Mouse (Mus musculus) limb, embryonic 14.5 days (tissue): Measurements from ENCODE around the gene Rras. TPM values are rescaled to one million over a fixed set of nuclear protein-coding genes. Genes with fewer than 3 reads are reported as not detected.
A peak's percentile ranks its signal among the peaks of the same experiment; 100 is the strongest.

ENCODE experiments used
- ATAC-seq: fragments of 200-750 bp; cut with Nextera tagmentation; 2 replicates; pipeline ENCODE4 v1.8.0; 2017; ENCODE audit warnings: low read depth, moderate number of reproducible peaks, moderate TSS enrichment; ENCODE audit not compliant: low FRiP score
- DNase-seq: peaks from one replicate; pipeline ENCODE4 v3.0.0-alpha.2; 2015; ENCODE audit warnings: low spot score
- H3K27ac ChIP-seq: fragments of 300-500 bp; sonication (generic); replicated peaks from 2 replicates; pipeline ENCODE4 v1.5.1; 2014; ENCODE audit warnings: low read depth, mild to moderate bottlenecking, low read length, moderate library complexity, mixed read lengths
- H3K27me3 ChIP-seq: fragments of 300-500 bp; sonication (generic); 2 replicates; pipeline ENCODE4 v1.6.1; 2014; ENCODE audit warnings: low read length, mixed read lengths; ENCODE audit not compliant: control insufficient read depth, insufficient read depth
- H3K36me3 ChIP-seq: fragments of 300-500 bp; sonication (generic); 2 replicates; pipeline ENCODE4 v1.6.1; 2014; ENCODE audit warnings: mild to moderate bottlenecking, low read length, moderate library complexity, mixed read lengths; ENCODE audit not compliant: control insufficient read depth, insufficient read depth
- H3K4me1 ChIP-seq: fragments of 300-500 bp; sonication (generic); 2 replicates; pipeline ENCODE4 v1.6.1; 2014; ENCODE audit warnings: antibody characterized with exemption, low read length, mixed read lengths; ENCODE audit not compliant: control insufficient read depth, insufficient read depth
- H3K4me2 ChIP-seq: fragments of 300-500 bp; sonication (generic); replicated peaks from 2 replicates; pipeline ENCODE4 v1.6.1; 2014; ENCODE audit warnings: low read depth, mild to moderate bottlenecking, low read length, moderate library complexity; ENCODE audit not compliant: severe bottlenecking
- H3K4me3 ChIP-seq: fragments of 300-500 bp; sonication (generic); replicated peaks from 2 replicates; pipeline ENCODE4 v1.5.1; 2014; ENCODE audit warnings: low read length
- H3K9ac ChIP-seq: fragments of 300-500 bp; sonication (generic); 2 replicates; pipeline ENCODE4 v1.6.1; 2014; ENCODE audit warnings: mild to moderate bottlenecking, low read depth, low read length, moderate library complexity; ENCODE audit not compliant: severe bottlenecking
- H3K9me3 ChIP-seq: fragments of 300-500 bp; sonication (generic); 2 replicates; pipeline ENCODE4 v1.6.1; 2016; ENCODE audit warnings: low read length; ENCODE audit not compliant: control insufficient read depth
- POLR2A ChIP-seq: fragments of 200-500 bp; IDR thresholded peaks from 2 replicates; pipeline ENCODE4 v1.8.0; 2012; ENCODE audit warnings: inconsistent platforms, mild to moderate bottlenecking, moderate library complexity, borderline replicate concordance; ENCODE audit not compliant: insufficient read depth, insufficient read length; ENCODE audit errors: extremely low read depth
- WGBS: fragments of 180-500 bp; shearing (Covaris S2); extraction: QIAGEN DNeasy Blood & Tissue Kit; methylation state at CpG from one replicate; pipeline ENCODE4 v1.1.7; 2014; 5-methylcytosine and 5-hydroxymethylcytosine counted together
- polyA plus RNA-seq, 2 experiments: library from polyadenylated mRNA; depleted of rRNA in 1 of 2; stranded (reverse) in 1 of 2; unstranded in 1 of 2; fragments of >200 nt; fragmentation: Nextera tagmentation in 1 of 2; extraction: Ambion mirVana in 1 of 2; gene quantifications; 2 replicates each; pipeline versions ENCODE4 v1.2.1 to v1.2.3; 2012 to 2014

Rras gene
- polyA plus RNA-seq, 2 experiments, result 42.8 to 53.8 TPM

- no peak for TF ChIP-seq POLR2A
- H3K4me3 ChIP-seq, result peak overlapping the region; percentile 92
- ATAC-seq (no peak), DNase-seq (peak; percentile 18)
- no peaks in the 10 kb centered on the region for H3K27me3 ChIP-seq
- peaks cover 7% of the 10 kb centered on the region; the same call in 1 of the 2 replicates for H3K4me1 ChIP-seq
- H3K36me3 ChIP-seq, result peaks cover 35% of the 10 kb centered on the region
- WGBS, result 3% methylated on average over 35 of the region's 38 CpGs
- no peaks in the 10 kb centered on the region for H3K9me3 ChIP-seq
- peak overlapping the region; percentile 98 for H3K27ac ChIP-seq
- peak overlapping the region; percentile 96 for H3K4me2 ChIP-seq
- peak overlapping the region; percentile 90 for H3K9ac ChIP-seq
These were observed 34.6 kb downstream of the Rras start for GRCm38 (mm10) chr7:45052181-45052861.

GRCm38 (mm10) chr7:45052862-45053116 lies 35.0 kb downstream of the Rras start, which contains the start of gene Prr12:
Prr12 (minus strand) TSS chr7:45052881.
- Histone ChIP-seq H3K27me3 (no peaks in the 10 kb centered on the region), H3K9ac (peak within 1 kb of the TSS; percentile 90), H3K4me1 (peaks cover 7% of the 10 kb centered on the region; the same call in 1 of the 2 replicates), H3K4me2 (peak within 1 kb of the TSS; percentile 96), H3K4me3 (peak within 1 kb of the TSS; percentile 92), H3K36me3 (peaks cover 30% of the 10 kb centered on the region), H3K27ac (peak within 1 kb of the TSS; percentile 98), H3K9me3 (no peaks in the 10 kb centered on the region)
- TF ChIP-seq POLR2A, result no peak
- 0% methylated on average over 8 of the region's 18 CpGs for WGBS
- ATAC-seq, result peak; percentile 10; the same call in 1 of the 2 replicates
- peak; percentile 69 for DNase-seq

DNA sequence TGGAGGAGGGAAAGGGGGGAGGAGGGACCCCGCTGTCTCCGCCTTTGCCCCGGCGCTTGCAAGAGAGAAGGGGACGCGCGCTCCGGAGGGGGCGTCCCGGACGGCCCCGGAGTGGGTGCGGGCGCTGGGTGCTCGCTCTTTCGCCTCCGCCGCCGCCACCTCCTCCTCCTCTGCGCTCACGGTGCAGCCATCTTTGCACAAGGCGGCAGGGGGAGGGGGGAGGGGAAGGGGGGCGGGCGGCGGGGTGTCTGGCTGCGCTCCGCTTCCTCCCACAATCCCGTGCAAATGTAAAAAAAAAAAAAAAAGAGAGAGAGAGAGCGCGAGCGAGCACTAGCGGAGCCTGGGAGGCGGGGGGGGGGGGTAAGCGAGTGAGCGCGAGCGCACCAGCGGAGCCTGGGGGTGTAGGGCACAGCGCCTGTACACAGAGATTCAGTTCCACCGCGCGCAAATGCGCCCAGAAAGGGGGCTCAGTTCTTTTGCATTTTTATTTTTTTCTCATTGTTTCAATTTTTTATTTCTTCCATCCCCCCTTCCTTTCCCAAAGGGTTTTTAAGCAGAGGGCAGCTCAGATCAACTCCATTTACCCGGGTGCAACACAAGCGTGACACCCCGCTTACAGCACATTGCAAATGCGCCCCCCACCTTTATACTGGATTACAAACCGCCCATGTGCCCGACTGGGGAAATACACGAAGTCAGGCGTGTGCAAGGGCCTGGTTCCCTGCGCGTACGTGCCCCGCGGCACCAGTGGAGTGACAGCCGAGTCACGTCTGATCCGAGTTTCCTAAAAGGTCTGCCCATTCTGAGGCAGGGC lies 35.6 kb downstream of the Rras start:
- H3K4me3 ChIP-seq, result peak overlapping the region; percentile 92
- peaks cover 7% of the 10 kb centered on the region; the same call in 1 of the 2 replicates for H3K4me1 ChIP-seq
- H3K9me3 ChIP-seq, result no peaks in the 10 kb centered on the region
- H3K27ac ChIP-seq, result peak overlapping the region; percentile 98
- H3K9ac ChIP-seq, result peak overlapping the region; percentile 90
- H3K4me2 ChIP-seq, result peak overlapping the region; percentile 96
- peak; percentile 51 for ATAC-seq
- TF ChIP-seq POLR2A, result no peak
- peaks cover 25% of the 10 kb centered on the region for H3K36me3 ChIP-seq
- DNase-seq, result peak; percentile 85
- under 1% methylated on average over 33 of the region's 59 CpGs for WGBS
- no peaks in the 10 kb centered on the region for H3K27me3 ChIP-seq

- WGBS, result under 1% methylated on average over 33 of the region's 33 CpGs
- ATAC-seq (peak; percentile 94), DNase-seq (peak; percentile 98)
- H3K9ac ChIP-seq, result peak overlapping the region; percentile 90
- peak overlapping the region; percentile 98 for H3K27ac ChIP-seq
- H3K36me3 ChIP-seq, result peaks cover 18% of the 10 kb centered on the region
- peak; percentile 79; the same call in 1 of the 2 replicates for TF ChIP-seq POLR2A
- no peaks in the 10 kb centered on the region for H3K9me3 ChIP-seq
- peaks cover 7% of the 10 kb centered on the region; the same call in 1 of the 2 replicates for H3K4me1 ChIP-seq
- peak overlapping the region; percentile 96 for H3K4me2 ChIP-seq
- no peaks in the 10 kb centered on the region for H3K27me3 ChIP-seq
- H3K4me3 ChIP-seq, result peak overlapping the region; percentile 92
These were observed 36.3 kb downstream of the Rras start for GRCm38 (mm10) chr7:45053931-45054510.

DNA sequence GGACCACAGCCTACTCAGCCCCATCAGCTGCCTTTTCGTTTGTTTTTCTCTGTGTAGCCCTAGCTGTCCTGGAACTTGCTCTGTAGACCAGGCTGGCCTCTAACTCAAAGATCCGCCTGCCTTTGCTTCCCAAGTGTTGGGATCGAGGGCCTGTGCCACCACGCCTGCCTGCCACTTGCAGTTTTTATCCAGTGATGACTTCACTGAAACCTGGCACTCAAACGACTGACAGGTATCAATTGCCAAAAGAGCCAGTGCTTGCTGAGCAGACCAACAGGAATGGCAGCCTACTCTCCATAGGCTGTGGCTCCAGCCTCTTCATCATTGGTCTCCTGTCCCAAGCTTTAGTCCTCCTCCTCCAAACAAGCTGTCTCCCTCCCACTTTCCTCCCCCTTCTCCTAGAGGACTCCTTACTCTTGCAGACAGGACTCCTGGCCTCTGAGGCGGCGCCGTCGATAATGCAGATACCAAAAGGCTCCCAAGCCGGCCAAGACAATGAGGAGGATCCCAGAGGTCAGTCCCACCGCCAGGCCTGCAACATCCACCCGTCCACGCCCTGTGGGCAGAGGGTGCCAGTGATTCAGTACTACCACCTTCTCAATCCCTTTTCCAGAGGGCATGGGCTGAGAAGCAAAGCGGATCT lies 38.7 kb downstream of the Rras start:
- no peak overlapping the region for H3K27ac ChIP-seq
- ATAC-seq (no peak), DNase-seq (no peak)
- peaks cover 3% of the 10 kb centered on the region for H3K4me1 ChIP-seq
- no peak overlapping the region for H3K9ac ChIP-seq
- H3K27me3 ChIP-seq, result no peaks in the 10 kb centered on the region
- H3K4me2 ChIP-seq, result no peak overlapping the region
- no peak for TF ChIP-seq POLR2A
- no peak overlapping the region for H3K4me3 ChIP-seq
- no peaks in the 10 kb centered on the region for H3K36me3 ChIP-seq
- no peaks in the 10 kb centered on the region for H3K9me3 ChIP-seq
- WGBS, result 74% methylated on average over 14 of the region's 14 CpGs
